Mouse (Mus musculus): ENCODE data around the gene Pbx2. TPM values are rescaled to one million over a fixed set of nuclear protein-coding genes. Genes with fewer than 3 reads are reported as not detected.
A peak's percentile ranks its signal among the peaks of the same experiment; 100 is the strongest.

Gene Pbx2
- polyA plus RNA-seq, 1 experiment from 2014 or later: 15.6 TPM

- Histone ChIP-seq H3K9me3 (no peaks in the 10 kb centered on the region), H3K27ac (peak overlapping the region; percentile 100), H3K4me3 (peak overlapping the region; percentile 94), H3K36me3 (replicated peaks) (peaks cover 32% of the 10 kb centered on the region), H3K27me3 (ENCODE audit: poor library complexity, severe bottlenecking) (no peaks in the 10 kb centered on the region), H3K4me1 (peaks cover 97% of the 10 kb centered on the region)
- 3% methylated on average over 31 of the region's 32 CpGs for WGBS
- peak; percentile 58 for DNase-seq (ENCODE audit: extremely low spot score, low spot score)
Observed at GRCm38 (mm10) chr17:34592581-34593549, 1.8 kb downstream of the Pbx2 start.

- DNase-seq (ENCODE audit: extremely low spot score, low spot score): no peak
- 58% methylated on average over 34 of the region's 34 CpGs for WGBS
- peak overlapping the region; percentile 94 for H3K4me3 ChIP-seq
Observed at GRCm38 (mm10) chr17:34593752-34594525, 2.9 kb downstream of the Pbx2 start.

GRCm38 (mm10) chr17:34596098-34596497, 5.0 kb downstream of the Pbx2 start:
- H3K27me3 ChIP-seq (ENCODE audit: poor library complexity, severe bottlenecking): no peaks in the 10 kb centered on the region
- H3K27ac ChIP-seq: no peak overlapping the region
- H3K4me3 ChIP-seq: no peak overlapping the region; the same call in 1 of the 2 replicates
- peaks cover 47% of the 10 kb centered on the region for H3K36me3 ChIP-seq (replicated peaks)
- 85% methylated on average over 8 of the region's 8 CpGs for WGBS
- no peak for DNase-seq (ENCODE audit: extremely low spot score, low spot score)
- H3K4me1 ChIP-seq: peaks cover 77% of the 10 kb centered on the region
- H3K9me3 ChIP-seq: no peaks in the 10 kb centered on the region

More at GRCm38 (mm10) chr17:34593752-34594525, 2.9 kb downstream of the Pbx2 start:
- Histone ChIP-seq H3K36me3 (replicated peaks) (peaks cover 32% of the 10 kb centered on the region), H3K4me1 (peaks cover 94% of the 10 kb centered on the region), H3K27ac (peak overlapping the region; percentile 100), H3K9me3 (no peaks in the 10 kb centered on the region), H3K27me3 (ENCODE audit: poor library complexity, severe bottlenecking) (no peaks in the 10 kb centered on the region)

- H3K4me1 ChIP-seq: peaks cover 72% of the 10 kb centered on the region
- 20% methylated on average over 6 of the region's 6 CpGs for WGBS
- no peak for DNase-seq (ENCODE audit: extremely low spot score, low spot score)
- peak within 1 kb of the TSS; percentile 10; the same call in 1 of the 2 replicates for H3K4me3 ChIP-seq
- H3K9me3 ChIP-seq: no peaks in the 10 kb centered on the region
- H3K27ac ChIP-seq: peak within 1 kb of the TSS; percentile 75
- peaks cover 58% of the 10 kb centered on the region for H3K36me3 ChIP-seq (replicated peaks)
- no peaks in the 10 kb centered on the region for H3K27me3 ChIP-seq (ENCODE audit: poor library complexity, severe bottlenecking)
Observed at GRCm38 (mm10) chr17:34597566-34598095, 6.6 kb downstream of the Pbx2 start, which contains the start of gene Ager. Ager (plus strand) TSS chr17:34597862.

- WGBS: 76% methylated on average over 9 of the region's 9 CpGs
- Histone ChIP-seq H3K4me1 (peaks cover 61% of the 10 kb centered on the region), H3K36me3 (replicated peaks) (peaks cover 45% of the 10 kb centered on the region), H3K4me3 (peak overlapping the region; percentile 1; the same call in 1 of the 2 replicates), H3K27ac (no peak overlapping the region), H3K27me3 (ENCODE audit: poor library complexity, severe bottlenecking) (no peaks in the 10 kb centered on the region), H3K9me3 (no peaks in the 10 kb centered on the region)
- DNase-seq (ENCODE audit: extremely low spot score, low spot score): no peak
Observed at GRCm38 (mm10) chr17:34599891-34600290, 8.8 kb downstream of the Pbx2 start.

GRCm38 (mm10) chr17:34601796-34602195, 10.7 kb downstream of the Pbx2 start:
- H3K27ac ChIP-seq: no peak overlapping the region
- no peak for DNase-seq (ENCODE audit: extremely low spot score, low spot score)
- WGBS: 92% methylated on average over 12 of the region's 12 CpGs

GRCm38 (mm10) chr17:34603375-34604060, 12.5 kb downstream of the Pbx2 start, which contains the start of gene Rnf5:
Rnf5 (minus strand) TSS chr17:34603690.
- Histone ChIP-seq H3K36me3 (replicated peaks) (peaks cover 39% of the 10 kb centered on the region), H3K4me3 (peak within 1 kb of the TSS; percentile 70), H3K9me3 (no peaks in the 10 kb centered on the region), H3K27ac (peak within 1 kb of the TSS; percentile 93), H3K4me1 (peaks cover 59% of the 10 kb centered on the region), H3K27me3 (ENCODE audit: poor library complexity, severe bottlenecking) (no peaks in the 10 kb centered on the region)
- under 1% methylated on average over 30 of the region's 30 CpGs for WGBS
- peak; percentile 96 for DNase-seq (ENCODE audit: extremely low spot score, low spot score)

More at GRCm38 (mm10) chr17:34601796-34602195, 10.7 kb downstream of the Pbx2 start:
- Histone ChIP-seq H3K4me3 (peak overlapping the region; percentile 70; the same call in 1 of the 2 replicates), H3K4me1 (peaks cover 57% of the 10 kb centered on the region), H3K36me3 (replicated peaks) (peaks cover 27% of the 10 kb centered on the region), H3K9me3 (no peaks in the 10 kb centered on the region), H3K27me3 (ENCODE audit: poor library complexity, severe bottlenecking) (no peaks in the 10 kb centered on the region)

GRCm38 (mm10) chr17:34604061-34604508, 13.0 kb downstream of the Pbx2 start, which contains the start of gene Agpat1:
Agpat1 (plus strand) TSS chr17:34604262.
- Histone ChIP-seq H3K27me3 (ENCODE audit: poor library complexity, severe bottlenecking) (no peaks in the 10 kb centered on the region), H3K27ac (peak within 1 kb of the TSS; percentile 93), H3K4me3 (peak within 1 kb of the TSS; percentile 70), H3K36me3 (replicated peaks) (peaks cover 43% of the 10 kb centered on the region), H3K9me3 (no peaks in the 10 kb centered on the region), H3K4me1 (peaks cover 60% of the 10 kb centered on the region)
- under 1% methylated on average over 35 of the region's 35 CpGs for WGBS
- peak; percentile 100 for DNase-seq (ENCODE audit: extremely low spot score, low spot score)

GRCm38 (mm10) chr17:34604511-34605237, 13.6 kb downstream of the Pbx2 start:
- Histone ChIP-seq H3K27ac (peak overlapping the region; percentile 93), H3K4me3 (peak overlapping the region; percentile 70), H3K36me3 (replicated peaks) (peaks cover 41% of the 10 kb centered on the region), H3K4me1 (peaks cover 57% of the 10 kb centered on the region), H3K27me3 (ENCODE audit: poor library complexity, severe bottlenecking) (no peaks in the 10 kb centered on the region), H3K9me3 (no peaks in the 10 kb centered on the region)
- 17% methylated on average over 24 of the region's 24 CpGs for WGBS
- no peak for DNase-seq (ENCODE audit: extremely low spot score, low spot score)

GRCm38 (mm10) chr17:34605609-34606008, 14.5 kb downstream of the Pbx2 start:
- Histone ChIP-seq H3K9me3 (no peaks in the 10 kb centered on the region), H3K4me1 (peaks cover 57% of the 10 kb centered on the region), H3K27ac (peak overlapping the region; percentile 93), H3K4me3 (peak overlapping the region; percentile 70), H3K36me3 (replicated peaks) (peaks cover 41% of the 10 kb centered on the region), H3K27me3 (ENCODE audit: poor library complexity, severe bottlenecking) (no peaks in the 10 kb centered on the region)
- peak; percentile 93 for DNase-seq (ENCODE audit: extremely low spot score, low spot score)
- under 1% methylated on average over 24 of the region's 30 CpGs for WGBS
